Mouse (Mus musculus): ENCODE measurements around the gene C1ql4. TPM values are rescaled to one million over a fixed set of nuclear protein-coding genes. Genes with fewer than 3 reads are reported as not detected.

Gene C1ql4
- polyA plus RNA-seq, 1 experiment = 0.08 TPM

DNA sequence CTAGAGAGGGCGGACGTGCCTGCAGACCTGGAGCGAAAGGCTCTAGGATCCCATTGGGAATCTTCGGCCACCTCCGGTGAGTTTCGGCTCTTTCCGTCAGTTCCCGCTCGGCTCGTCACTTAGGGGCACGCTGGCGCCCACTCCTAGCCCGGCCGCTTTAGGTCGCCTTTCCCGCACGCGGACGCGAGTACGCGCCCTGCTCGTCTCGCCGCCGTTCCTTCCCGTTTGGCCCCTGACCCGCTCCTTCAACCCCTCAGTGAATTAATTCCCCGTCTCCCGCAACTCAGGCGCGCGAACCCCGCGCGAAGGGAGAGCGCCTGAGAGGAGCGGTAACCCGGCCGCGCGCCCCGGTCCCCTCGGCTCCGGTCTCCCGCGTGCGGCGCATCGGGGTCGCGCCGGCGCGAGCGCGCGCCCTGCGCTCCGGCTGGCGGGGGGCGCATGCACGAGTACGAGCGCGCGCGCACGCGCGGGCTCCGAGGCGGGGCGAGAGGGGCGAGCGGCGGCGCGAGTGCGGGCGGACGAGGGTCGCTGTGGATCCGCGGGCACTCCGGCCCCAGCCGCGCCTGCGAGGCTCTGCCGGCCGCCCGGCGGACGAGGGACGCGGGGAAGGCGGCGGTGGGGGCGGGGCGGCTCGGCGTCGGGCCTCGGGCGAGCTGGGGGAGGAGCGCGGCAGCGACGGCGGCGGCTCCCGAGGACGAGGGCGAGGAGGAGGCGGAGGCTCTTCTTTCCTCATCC, 38.6 kb upstream of the C1ql4 start:
- H3K4me1 ChIP-seq (replicated peaks; ENCODE audit: control insufficient read depth, insufficient read depth, low read length) = peaks cover 27% of the 10 kb centered on the region
- DNase-seq = peak; percentile 53
- H3K36me3 ChIP-seq (ENCODE audit: control insufficient read depth, insufficient read depth, low read length) = no peaks in the 10 kb centered on the region
- H3K4me3 ChIP-seq (ENCODE audit: control insufficient read depth, insufficient read depth, low read length) = peak overlapping the region; percentile 92
- TF ChIP-seq CTCF (IDR thresholded peaks at IDR 0.05; ENCODE audit: borderline replicate concordance, control insufficient read depth, extremely low read depth, insufficient read depth, low read length, poor library complexity) (no peak), POLR2A (IDR thresholded peaks at IDR 0.05; ENCODE audit: control insufficient read depth, extremely low read depth, insufficient read depth, low read length, poor library complexity) (0 out of 2 replicates have a peak, but pooled peaks have one; percentile 2)
- H3K27me3 ChIP-seq (ENCODE audit: control insufficient read depth, insufficient read depth, low read length) = no peaks in the 10 kb centered on the region
- WGBS = under 1% methylated on average over 114 of the region's 115 CpGs
- H3K27ac ChIP-seq (ENCODE audit: control insufficient read depth, insufficient read depth, low read length) = no peak overlapping the region

DNA sequence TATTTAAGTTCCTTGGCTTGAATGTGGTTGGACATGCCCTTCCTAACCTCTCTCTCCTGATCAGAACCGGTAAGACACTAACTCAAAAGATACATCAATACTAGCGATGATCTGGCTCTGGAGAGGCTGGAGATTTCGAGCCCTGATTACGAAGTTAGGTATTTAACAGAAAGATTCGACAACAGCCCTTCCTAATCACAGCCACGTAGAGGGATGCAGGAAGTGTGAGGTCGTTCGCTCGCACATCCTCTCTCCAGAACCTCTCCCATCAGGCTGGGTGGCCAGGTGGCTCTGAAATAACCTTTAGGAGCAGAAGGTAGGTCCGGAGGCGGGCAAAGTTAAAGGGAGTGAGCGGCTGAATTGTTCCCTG, 38.1 kb upstream of the C1ql4 start, which contains the start of gene Spats2:
Spats2 (plus strand) TSS at position 206 of the 370 bp plus-strand sequence.
- Histone ChIP-seq H3K4me3 (ENCODE audit: control insufficient read depth, insufficient read depth, low read length) (peak within 1 kb of the TSS; percentile 92), H3K4me1 (replicated peaks; ENCODE audit: control insufficient read depth, insufficient read depth, low read length) (peaks cover 27% of the 10 kb centered on the region), H3K27ac (ENCODE audit: control insufficient read depth, insufficient read depth, low read length) (no peak within 1 kb of the TSS), H3K36me3 (ENCODE audit: control insufficient read depth, insufficient read depth, low read length) (no peaks in the 10 kb centered on the region), H3K27me3 (ENCODE audit: control insufficient read depth, insufficient read depth, low read length) (no peaks in the 10 kb centered on the region)
- WGBS = 4% methylated on average over 12 of the region's 12 CpGs
- no peak for DNase-seq
- TF ChIP-seq CTCF (IDR thresholded peaks at IDR 0.05; ENCODE audit: borderline replicate concordance, control insufficient read depth, extremely low read depth, insufficient read depth, low read length, poor library complexity) (no peak), POLR2A (IDR thresholded peaks at IDR 0.05; ENCODE audit: control insufficient read depth, extremely low read depth, insufficient read depth, low read length, poor library complexity) (no peak)

- 87% methylated on average over 2 of the region's 2 CpGs for WGBS
- no peak for DNase-seq
- no peaks in the 10 kb centered on the region for H3K27me3 ChIP-seq (ENCODE audit: control insufficient read depth, insufficient read depth, low read length)
- TF ChIP-seq CTCF (IDR thresholded peaks at IDR 0.05; ENCODE audit: borderline replicate concordance, control insufficient read depth, extremely low read depth, insufficient read depth, low read length, poor library complexity) (no peak), POLR2A (IDR thresholded peaks at IDR 0.05; ENCODE audit: control insufficient read depth, extremely low read depth, insufficient read depth, low read length, poor library complexity) (no peak)
- H3K4me1 ChIP-seq (replicated peaks; ENCODE audit: control insufficient read depth, insufficient read depth, low read length) = peaks cover 10% of the 10 kb centered on the region
- H3K27ac ChIP-seq (ENCODE audit: control insufficient read depth, insufficient read depth, low read length) = no peak overlapping the region
- H3K36me3 ChIP-seq (ENCODE audit: control insufficient read depth, insufficient read depth, low read length) = no peaks in the 10 kb centered on the region
- H3K4me3 ChIP-seq (ENCODE audit: control insufficient read depth, insufficient read depth, low read length) = no peak overlapping the region
These were observed 35.0 kb upstream of the C1ql4 start for GRCm38 (mm10) chr15:99122642-99123041.

- 10% methylated on average over 11 of the region's 11 CpGs for WGBS
- no peak for DNase-seq
- Histone ChIP-seq H3K36me3 (ENCODE audit: control insufficient read depth, insufficient read depth, low read length) (no peaks in the 10 kb centered on the region), H3K4me3 (ENCODE audit: control insufficient read depth, insufficient read depth, low read length) (no peak overlapping the region), H3K27ac (ENCODE audit: control insufficient read depth, insufficient read depth, low read length) (no peak overlapping the region), H3K4me1 (replicated peaks; ENCODE audit: control insufficient read depth, insufficient read depth, low read length) (peaks cover 4% of the 10 kb centered on the region), H3K27me3 (ENCODE audit: control insufficient read depth, insufficient read depth, low read length) (no peaks in the 10 kb centered on the region)
- TF ChIP-seq CTCF (IDR thresholded peaks at IDR 0.05; ENCODE audit: borderline replicate concordance, control insufficient read depth, extremely low read depth, insufficient read depth, low read length, poor library complexity) = no peak
- TF ChIP-seq POLR2A (IDR thresholded peaks at IDR 0.05; ENCODE audit: control insufficient read depth, extremely low read depth, insufficient read depth, low read length, poor library complexity) = no peak
These were observed 33.2 kb upstream of the C1ql4 start for GRCm38 (mm10) chr15:99120814-99121213.

DNA sequence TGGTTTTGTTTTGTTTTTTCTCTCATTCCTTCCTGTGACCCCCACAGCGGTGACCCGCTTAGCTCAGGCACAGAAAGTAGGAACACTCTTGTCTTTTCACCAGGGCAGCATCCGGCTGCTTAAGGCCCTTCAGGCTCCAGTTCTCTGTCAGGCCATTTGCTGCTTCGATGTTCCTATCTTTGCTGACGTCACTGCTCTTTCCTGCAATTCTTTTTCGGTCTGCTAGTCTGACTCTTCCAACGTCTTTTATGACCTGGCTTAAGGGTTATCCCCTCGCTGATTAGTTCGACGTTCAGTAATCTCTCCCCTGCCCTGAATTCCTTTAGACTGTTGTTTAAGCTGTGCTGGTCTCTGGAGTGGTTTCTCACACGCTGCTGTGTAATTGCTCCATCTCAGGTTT, 28.9 kb upstream of the C1ql4 start:
- no peak for TF ChIP-seq POLR2A (IDR thresholded peaks at IDR 0.05; ENCODE audit: control insufficient read depth, extremely low read depth, insufficient read depth, low read length, poor library complexity)
- no peak for TF ChIP-seq CTCF (IDR thresholded peaks at IDR 0.05; ENCODE audit: borderline replicate concordance, control insufficient read depth, extremely low read depth, insufficient read depth, low read length, poor library complexity)
- Histone ChIP-seq H3K4me3 (ENCODE audit: control insufficient read depth, insufficient read depth, low read length) (no peak overlapping the region), H3K27ac (ENCODE audit: control insufficient read depth, insufficient read depth, low read length) (no peak overlapping the region), H3K36me3 (ENCODE audit: control insufficient read depth, insufficient read depth, low read length) (no peaks in the 10 kb centered on the region), H3K27me3 (ENCODE audit: control insufficient read depth, insufficient read depth, low read length) (no peaks in the 10 kb centered on the region), H3K4me1 (replicated peaks; ENCODE audit: control insufficient read depth, insufficient read depth, low read length) (peaks cover 7% of the 10 kb centered on the region)
- 63% methylated on average over 11 of the region's 11 CpGs for WGBS
- no peak for DNase-seq

DNA sequence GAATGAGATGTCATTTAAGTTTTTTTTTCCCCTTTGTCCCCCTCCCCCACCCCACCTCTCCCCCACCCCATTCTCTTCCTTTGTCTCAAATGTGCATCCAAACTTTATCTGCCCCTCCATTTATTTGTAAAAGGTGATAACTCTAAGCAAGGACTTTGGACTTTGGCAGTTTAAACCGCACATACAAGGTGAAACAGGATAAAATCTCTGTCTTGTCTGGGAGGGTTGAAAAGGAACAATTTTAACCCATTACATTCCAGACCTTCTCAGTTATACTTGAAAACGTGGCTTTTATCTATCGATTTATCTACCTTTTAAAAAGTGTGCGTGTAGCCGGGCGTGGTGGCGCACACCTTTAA, 27.4 kb upstream of the C1ql4 start:
- H3K4me3 ChIP-seq (ENCODE audit: control insufficient read depth, insufficient read depth, low read length) = no peak overlapping the region
- peaks cover 5% of the 10 kb centered on the region for H3K4me1 ChIP-seq (replicated peaks; ENCODE audit: control insufficient read depth, insufficient read depth, low read length)
- no peak overlapping the region for H3K27ac ChIP-seq (ENCODE audit: control insufficient read depth, insufficient read depth, low read length)
- 89% methylated on average over 7 of the region's 7 CpGs for WGBS
- no peaks in the 10 kb centered on the region for H3K27me3 ChIP-seq (ENCODE audit: control insufficient read depth, insufficient read depth, low read length)
- DNase-seq = no peak
- no peak for TF ChIP-seq CTCF (IDR thresholded peaks at IDR 0.05; ENCODE audit: borderline replicate concordance, control insufficient read depth, extremely low read depth, insufficient read depth, low read length, poor library complexity)
- no peak for TF ChIP-seq POLR2A (IDR thresholded peaks at IDR 0.05; ENCODE audit: control insufficient read depth, extremely low read depth, insufficient read depth, low read length, poor library complexity)
- H3K36me3 ChIP-seq (ENCODE audit: control insufficient read depth, insufficient read depth, low read length) = no peaks in the 10 kb centered on the region

Measured in thymus, adult 2 months (tissue).